Mouse (Mus musculus) T-helper 17 cell (primary cell): ENCODE data around the gene Coq5.

ENCODE experiments used
- in situ Hi-C, 2 experiments: fragments of 300-600 bp; cut with MboI, MseI; formaldehyde crosslinking; loops; 1 replicate in 1 of 2; 2 replicates in 1 of 2; pipeline ENCODE4 v1.15.1; 2025; ENCODE audit warnings: high pct_unique_total_duplicates in 2 of 2

The Coq5 gene

DNA sequence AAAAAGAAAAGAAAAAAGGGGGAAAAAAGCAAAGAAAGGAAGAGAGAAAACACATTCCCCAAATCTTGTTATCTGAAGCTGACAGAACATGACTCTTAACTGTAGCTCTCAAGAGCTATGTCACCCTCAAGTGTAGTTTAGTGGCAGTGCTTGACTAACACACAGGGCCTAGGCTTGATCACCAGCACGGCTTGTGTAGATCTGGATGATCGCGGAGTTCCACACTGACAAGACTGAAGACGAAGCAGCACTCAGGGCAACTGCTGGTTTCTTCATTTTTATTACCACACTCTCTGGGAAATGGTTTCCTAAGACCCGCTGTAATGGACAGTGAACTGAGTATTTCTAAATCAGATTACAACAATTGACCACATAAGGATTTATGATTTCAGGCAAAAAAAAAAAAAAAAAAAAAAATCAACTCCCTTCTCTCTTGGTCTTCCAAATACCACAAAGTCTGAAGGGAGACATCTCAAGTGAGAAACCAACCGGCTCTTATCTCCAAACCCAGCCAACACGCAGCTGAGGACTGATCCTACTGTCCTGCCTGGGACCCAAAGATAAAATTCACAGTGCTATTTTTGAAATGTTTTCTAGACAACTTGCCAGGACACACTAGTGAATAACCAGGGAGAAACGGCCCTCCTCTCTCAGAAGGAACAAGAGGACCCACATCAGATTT is 12.5 kb upstream of the Coq5 start:
- in situ Hi-C loops = no loop called here

DNA sequence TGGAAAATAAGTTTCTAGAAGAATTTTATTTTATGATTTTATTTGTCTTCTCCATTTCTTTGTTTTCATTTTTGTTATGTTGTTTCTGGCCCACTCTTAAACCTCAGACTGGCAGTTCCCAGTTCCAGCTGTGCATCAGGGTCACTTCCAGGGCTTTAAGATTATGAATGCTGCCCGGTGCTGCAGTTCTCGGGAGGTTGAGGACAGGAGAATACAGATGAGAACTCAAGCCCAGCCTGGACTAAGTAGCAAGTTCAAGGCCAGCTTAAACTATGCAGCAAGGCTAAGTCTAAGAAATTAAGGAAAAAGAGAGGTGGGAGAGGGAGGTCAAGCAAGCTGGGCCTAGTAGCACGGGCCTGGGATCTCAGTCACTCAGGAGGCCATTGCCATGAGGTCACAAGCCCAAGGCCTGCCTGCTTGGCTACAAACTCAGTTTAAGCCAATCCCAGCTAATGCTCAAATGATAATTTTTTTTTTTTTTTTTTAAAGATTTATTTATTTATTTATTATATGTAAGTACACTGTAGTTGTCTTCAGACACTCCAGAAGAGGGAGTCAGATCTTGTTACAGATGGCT is 11.9 kb upstream of the Coq5 start:
- in situ Hi-C loops = no loop called here

GRCm38 (mm10) chr5:115268266-115268665 is 11.2 kb upstream of the Coq5 start:
- in situ Hi-C loops = no loop called here

GRCm38 (mm10) chr5:115269969-115270368 is 9.5 kb upstream of the Coq5 start:
- in situ Hi-C loops = no loop called here

DNA sequence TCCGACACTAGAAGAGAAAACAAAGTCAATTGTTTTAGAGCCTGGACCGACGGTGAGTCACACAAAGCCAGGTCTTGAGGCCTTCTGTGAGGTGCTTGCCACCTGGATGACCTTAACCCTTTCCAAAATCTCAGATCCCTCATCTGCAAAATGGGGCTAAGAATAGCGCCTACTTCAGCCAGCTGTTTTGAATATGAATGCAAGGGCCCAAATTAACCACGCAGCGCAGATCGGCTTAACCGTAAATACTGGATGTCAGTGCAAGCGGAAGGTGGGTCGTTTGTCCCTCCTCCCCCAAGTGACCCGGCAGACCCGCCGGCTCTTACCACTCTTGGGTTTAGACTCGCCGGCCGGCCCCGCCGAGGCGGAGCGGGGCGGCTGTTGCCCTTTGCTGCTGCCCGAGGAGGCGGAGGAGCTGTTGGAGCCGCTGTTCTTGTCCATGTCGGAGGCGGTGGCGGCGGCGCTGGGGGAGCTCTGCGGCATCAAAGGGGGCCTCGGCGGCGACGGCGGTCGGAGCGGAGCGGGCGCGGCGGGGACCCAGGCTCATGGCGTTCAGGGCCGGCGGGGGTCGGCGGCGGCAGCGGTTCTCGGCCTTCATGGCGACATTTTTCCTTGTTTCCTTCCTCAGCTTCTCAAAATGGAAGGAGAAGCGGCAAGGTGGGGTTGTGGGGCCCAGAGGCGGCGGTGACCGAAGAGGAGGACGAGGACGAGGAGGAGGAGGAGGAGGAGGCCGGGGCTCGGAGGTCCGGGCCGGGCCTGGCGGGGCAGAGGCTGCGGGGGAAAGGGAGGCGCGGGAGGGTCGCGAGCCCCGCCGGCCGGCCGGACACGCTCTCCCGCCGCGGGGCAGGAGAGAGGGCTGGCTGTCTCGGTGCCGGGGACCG is 7.3 kb upstream of the Coq5 start:
- in situ Hi-C loops = no loop called here

- in situ Hi-C loops = no loop called here
Observed at GRCm38 (mm10) chr5:115272812-115273548, 6.5 kb upstream of the Coq5 start, which contains the start of gene Rnf10. Gene Rnf10, minus strand, starts transcription at chr5:115272898.

- in situ Hi-C loops = no loop called here
Observed at GRCm38 (mm10) chr5:115273549-115274135, 5.8 kb upstream of the Coq5 start.

DNA sequence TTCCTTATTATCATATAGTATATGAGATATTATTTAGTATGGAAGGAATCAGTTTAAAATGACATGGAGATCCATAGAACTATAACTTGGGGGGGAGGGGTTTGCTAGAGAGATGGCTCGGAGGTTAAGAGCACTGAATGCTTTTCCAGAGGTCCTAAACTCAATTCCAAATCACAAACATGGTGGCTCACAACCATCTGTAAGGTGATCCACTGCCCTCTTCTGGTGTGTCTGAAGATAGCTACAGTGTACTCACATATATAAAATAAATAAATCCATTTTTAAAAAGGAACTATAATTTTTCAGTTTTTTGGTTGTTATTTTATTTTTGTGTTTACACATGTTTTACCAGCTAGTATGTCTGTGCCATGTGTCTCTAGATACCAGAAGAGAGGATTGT is 5.1 kb upstream of the Coq5 start:
- in situ Hi-C loops = no loop called here

- in situ Hi-C loops = no loop called here
Observed at GRCm38 (mm10) chr5:115274771-115275170, 4.7 kb upstream of the Coq5 start.

DNA sequence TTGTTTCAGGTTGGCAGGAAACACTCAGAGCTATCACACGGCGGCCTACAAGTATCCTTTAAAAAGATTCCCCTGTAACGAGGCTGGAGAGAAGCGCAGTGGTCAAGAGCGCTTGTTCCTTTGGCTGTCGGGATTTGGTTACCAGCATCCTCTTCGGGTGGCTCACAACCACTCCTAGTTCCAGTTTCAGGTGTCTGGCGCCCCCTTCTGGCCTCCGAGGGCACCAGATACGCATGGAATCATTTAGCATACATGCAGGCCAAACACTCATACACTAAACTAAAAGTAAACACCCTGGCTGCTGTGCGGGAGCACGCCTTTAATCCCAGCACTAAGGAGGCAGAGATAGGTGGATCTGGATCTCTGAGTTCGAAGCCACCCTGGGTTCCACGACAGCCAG is 3.5 kb upstream of the Coq5 start:
- in situ Hi-C loops = no loop called here

DNA sequence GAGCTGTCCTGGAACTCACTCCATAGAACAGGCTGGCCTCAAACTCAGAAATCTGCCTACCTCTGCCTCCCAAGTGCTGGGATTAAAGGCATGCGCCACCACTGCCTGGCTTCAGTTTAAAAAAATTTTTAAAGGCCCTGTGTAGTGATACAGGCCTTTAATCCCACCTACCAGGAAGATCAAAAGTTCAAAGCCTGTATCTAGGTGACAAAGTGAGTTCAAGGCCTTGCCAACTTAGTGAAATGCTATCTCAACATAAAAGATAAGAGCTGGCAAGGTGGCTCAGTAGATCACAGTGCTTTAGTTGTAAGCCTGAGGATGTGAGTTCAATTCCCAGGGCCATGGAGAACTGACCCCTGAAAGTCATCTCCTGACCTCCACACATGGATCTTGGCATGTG is 1.4 kb upstream of the Coq5 start:
- in situ Hi-C loops = no loop called here

DNA sequence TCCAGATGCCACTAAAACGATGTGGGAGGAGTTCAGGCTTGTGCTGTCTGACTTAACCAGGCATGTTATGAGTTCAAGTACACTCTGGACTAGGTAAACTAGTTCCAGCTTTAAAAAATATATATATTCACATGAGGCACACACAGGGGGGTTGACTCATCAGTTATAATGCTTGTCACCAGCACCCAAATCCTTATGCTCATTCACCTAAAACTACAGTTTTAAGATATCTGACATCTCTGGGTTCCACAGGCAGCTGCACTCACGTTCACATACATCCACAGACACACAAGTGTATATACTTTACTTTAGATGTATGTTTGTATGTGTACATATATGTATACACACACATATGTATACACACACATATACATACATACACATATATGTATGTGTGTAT is 681 bp upstream of the Coq5 start:
- in situ Hi-C loops = no loop called here

DNA sequence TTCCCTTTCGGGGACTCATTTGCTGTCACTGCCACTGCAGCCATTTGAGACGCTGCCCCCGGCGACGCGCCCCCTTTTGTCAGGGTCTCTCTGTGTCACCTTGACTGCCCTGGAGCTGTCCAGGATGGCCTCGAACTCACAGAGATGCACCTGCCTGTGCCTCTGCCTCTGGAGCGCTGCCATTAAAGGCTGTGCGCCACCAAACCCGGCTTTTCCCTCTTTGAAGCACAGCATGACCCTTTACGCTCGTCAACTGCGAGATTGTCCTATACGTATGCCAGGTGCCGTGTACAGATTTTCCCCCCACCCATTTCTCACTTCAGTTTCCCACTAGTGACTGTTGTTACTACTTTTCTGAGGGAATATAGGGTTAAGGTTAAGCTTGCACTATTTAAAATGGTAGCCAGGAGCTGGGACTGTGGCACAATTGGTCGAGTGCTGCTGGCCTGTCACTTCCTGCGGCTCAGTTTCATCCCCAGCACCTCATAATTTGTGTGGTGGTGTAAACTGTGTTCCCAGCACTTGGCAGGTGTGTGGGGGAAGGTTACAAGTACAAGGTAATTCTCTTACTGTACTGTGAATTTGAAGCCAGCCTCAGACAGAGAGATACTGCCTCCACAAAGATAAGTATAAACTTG is 703 bp downstream of the Coq5 start:
- in situ Hi-C loops = loop anchor here in 1 of 2 experiments (5.0 kb wide), 1 partner anchor 67 kb away; the partner anchor contains the start of gene Cox6a1

GRCm38 (mm10) chr5:115284735-115285134 is 5.3 kb downstream of the Coq5 start:
- in situ Hi-C loops = loop anchor here in 1 of 2 experiments (5.0 kb wide), 1 partner anchor 63 kb away; the partner anchor contains the start of gene Cox6a1

- in situ Hi-C loops = no loop called here
Observed at GRCm38 (mm10) chr5:115294173-115294572, 14.7 kb downstream of the Coq5 start.

- in situ Hi-C loops = no loop called here
Observed at GRCm38 (mm10) chr5:115296347-115296746, 16.9 kb downstream of the Coq5 start.

- in situ Hi-C loops = loop anchor here in 1 of 2 experiments (5.0 kb wide), 1 partner anchor 37 kb away; no protein-coding TSS in a partner anchor
Observed at GRCm38 (mm10) chr5:115300035-115300744, 20.7 kb downstream of the Coq5 start.

GRCm38 (mm10) chr5:115300792-115301614 is 21.5 kb downstream of the Coq5 start, which contains the start of gene Dynll1:
Gene Dynll1, minus strand, starts transcription at chr5:115300999.
- in situ Hi-C loops = loop anchor here in 1 of 2 experiments (5.0 kb wide), 1 partner anchor 36 kb away; no protein-coding TSS in a partner anchor

DNA sequence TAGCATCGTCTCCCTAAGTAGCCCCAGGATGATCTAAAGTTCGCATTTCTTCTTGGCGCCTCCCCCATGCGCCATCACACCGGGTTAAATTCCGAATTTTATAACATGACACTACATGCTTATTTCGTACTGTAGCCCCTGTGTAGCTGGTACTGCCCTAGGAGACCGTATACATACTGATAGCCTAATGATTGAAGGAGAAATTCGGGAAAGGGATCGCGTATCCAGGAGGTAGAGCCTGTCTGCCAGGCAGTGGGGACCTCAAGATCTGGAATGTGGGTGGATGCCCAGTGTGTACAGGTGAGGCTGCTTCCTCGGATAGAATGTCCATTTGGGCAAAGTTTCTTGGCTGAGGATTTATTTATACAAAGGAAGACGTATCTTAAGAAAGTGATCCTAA is 22.1 kb downstream of the Coq5 start:
- in situ Hi-C loops = loop anchor here in 1 of 2 experiments (5.0 kb wide), 1 partner anchor 36 kb away; no protein-coding TSS in a partner anchor
